Mouse (Mus musculus) forebrain, postnatal 0 days (tissue): ENCODE results near the gene Rasgef1b. TPM values are rescaled to one million over a fixed set of nuclear protein-coding genes. Genes with fewer than 3 reads are reported as not detected.

Source experiments
- ATAC-seq: fragments of 200-750 bp; cut with Nextera tagmentation; 2 replicates; pipeline ENCODE4 v1.8.0; 2017; ENCODE audit warnings: mild to moderate bottlenecking, moderate library complexity
- DNase-seq: peaks from one replicate; pipeline ENCODE4 v3.0.0-alpha.2; 2015
- H3K27ac ChIP-seq: fragments of 300-500 bp; sonication (generic); 2 replicates; pipeline ENCODE4 v1.5.1; 2014; ENCODE audit warnings: low read depth, mild to moderate bottlenecking, antibody characterized with exemption, low read length, moderate library complexity, mixed read lengths
- H3K27me3 ChIP-seq: fragments of 300-500 bp; sonication (generic); 2 replicates; pipeline ENCODE4 v1.6.1; 2014; ENCODE audit warnings: mild to moderate bottlenecking, low read length, mixed read lengths; ENCODE audit not compliant: insufficient read depth
- H3K36me3 ChIP-seq: fragments of 300-500 bp; sonication (generic); 2 replicates; pipeline ENCODE4 v1.6.1; 2014; ENCODE audit warnings: mild to moderate bottlenecking, moderate library complexity; ENCODE audit not compliant: insufficient read depth
- H3K4me1 ChIP-seq: fragments of 300-500 bp; sonication (generic); 2 replicates; pipeline ENCODE4 v1.6.1; 2014; ENCODE audit warnings: antibody characterized with exemption; ENCODE audit not compliant: insufficient read depth
- H3K4me2 ChIP-seq: fragments of 300-500 bp; sonication (generic); 2 replicates; pipeline ENCODE4 v1.6.1; 2014; ENCODE audit warnings: low read depth, mild to moderate bottlenecking, moderate library complexity
- H3K4me3 ChIP-seq: fragments of 300-500 bp; sonication (generic); 2 replicates; pipeline ENCODE4 v1.5.1; 2014; ENCODE audit warnings: low read depth, low read length, mixed read lengths
- H3K9ac ChIP-seq: fragments of 300-500 bp; sonication (generic); 2 replicates; pipeline ENCODE4 v1.6.1; 2014; ENCODE audit warnings: mild to moderate bottlenecking
- H3K9me3 ChIP-seq: fragments of 300-500 bp; sonication (generic); 2 replicates; pipeline ENCODE4 v1.6.1; 2016; ENCODE audit warnings: low read length
- CTCF ChIP-seq: sonication (generic); IDR thresholded peaks from 2 replicates; pipeline ENCODE4 v1.5.1; 2016; ENCODE audit warnings: antibody characterized with exemption, control low read depth, low read depth
- WGBS: fragments of 180-500 bp; shearing (Covaris S2); extraction: QIAGEN DNeasy Blood & Tissue Kit; methylation state at CpG from one replicate; pipeline ENCODE4 v1.1.7; 2014; 5-methylcytosine and 5-hydroxymethylcytosine counted together
- polyA plus RNA-seq: library from polyadenylated mRNA; unstranded; fragments of >200 nt; fragmentation: Nextera tagmentation; extraction: Ambion mirVana; gene quantifications from 2 replicates; pipeline ENCODE4 v1.2.1, GENCODE M21; 2015
- total RNA-seq: library from RNA; depleted of rRNA; stranded (reverse); fragments of >200 nt; gene quantifications from 2 replicates; pipeline ENCODE4 v1.2.3, GENCODE M21; 2014; rRNA removed

The Rasgef1b gene
- total RNA-seq (43.6 and 49.6 TPM in 2 replicates), polyA plus RNA-seq (32.3 and 51.0 TPM in 2 replicates)

DNA sequence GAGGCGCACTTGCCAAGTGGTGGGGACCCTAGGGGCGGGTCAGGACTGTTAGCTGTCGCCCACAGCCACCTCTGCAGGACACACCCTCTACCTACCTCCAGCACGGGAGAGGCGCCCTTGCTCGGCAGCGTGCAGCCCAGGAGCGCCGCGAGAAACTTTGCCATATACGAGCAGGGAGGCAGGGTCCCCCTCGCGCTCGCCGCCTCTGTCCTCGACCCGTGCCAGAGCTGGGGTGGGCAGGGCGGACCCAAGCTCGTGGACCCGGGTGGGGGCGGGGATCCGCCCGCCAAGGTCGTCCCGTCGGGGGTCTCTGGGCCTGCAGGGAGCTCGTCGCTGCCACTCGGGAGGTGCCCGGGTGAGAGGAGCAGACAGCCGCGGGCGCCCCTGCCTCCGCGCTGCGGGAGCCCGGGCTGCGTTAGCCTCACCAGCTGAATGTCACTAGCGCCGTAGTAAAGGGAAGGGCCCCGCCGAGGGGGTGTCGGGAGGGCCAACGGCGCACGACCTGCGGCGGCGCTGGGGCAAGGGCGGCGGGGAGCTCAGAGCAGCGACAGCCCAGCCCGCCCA is at the start of gene Rasgef1b:
Rasgef1b (minus strand) TSS at position 417 of the 564 bp plus-strand sequence.
- DNase-seq: peak; percentile 88
- WGBS: under 1% methylated on average over 42 of the region's 53 CpGs
- Histone ChIP-seq H3K36me3 (no peaks in the 10 kb centered on the region), H3K27me3 (no peaks in the 10 kb centered on the region), H3K9ac (peak within 1 kb of the TSS; percentile 65), H3K27ac (peak within 1 kb of the TSS; percentile 75), H3K4me2 (peak within 1 kb of the TSS; percentile 94), H3K9me3 (no peaks in the 10 kb centered on the region), H3K4me3 (peak within 1 kb of the TSS; percentile 59), H3K4me1 (peaks cover 9% of the 10 kb centered on the region)
- peak; percentile 96 for ATAC-seq
- no peak; the same call in 1 of the 2 replicates for TF ChIP-seq CTCF

DNA sequence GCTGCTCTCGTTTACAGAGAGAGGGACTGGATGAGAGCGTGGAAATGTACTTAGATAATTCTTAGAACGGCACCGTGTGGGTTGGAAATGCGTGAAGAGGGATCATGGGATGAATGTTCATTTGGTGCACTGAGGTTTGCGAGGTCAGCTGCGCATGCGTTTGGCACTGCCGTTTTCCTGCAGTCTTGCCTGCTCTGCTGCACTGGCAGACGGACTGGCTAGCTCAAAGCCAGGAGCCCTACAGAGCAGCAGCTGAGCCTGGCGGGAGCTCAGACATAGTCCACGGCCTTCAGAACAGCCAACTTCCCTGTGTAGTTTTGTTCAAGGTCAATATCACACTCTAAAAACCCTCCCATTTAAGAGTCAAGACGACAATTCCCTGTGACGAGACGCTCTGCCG is 46.5 kb upstream of the Rasgef1b start:
- TF ChIP-seq CTCF: no peak
- ATAC-seq: no peak
- WGBS: 75% methylated on average over 16 of the region's 16 CpGs

DNA sequence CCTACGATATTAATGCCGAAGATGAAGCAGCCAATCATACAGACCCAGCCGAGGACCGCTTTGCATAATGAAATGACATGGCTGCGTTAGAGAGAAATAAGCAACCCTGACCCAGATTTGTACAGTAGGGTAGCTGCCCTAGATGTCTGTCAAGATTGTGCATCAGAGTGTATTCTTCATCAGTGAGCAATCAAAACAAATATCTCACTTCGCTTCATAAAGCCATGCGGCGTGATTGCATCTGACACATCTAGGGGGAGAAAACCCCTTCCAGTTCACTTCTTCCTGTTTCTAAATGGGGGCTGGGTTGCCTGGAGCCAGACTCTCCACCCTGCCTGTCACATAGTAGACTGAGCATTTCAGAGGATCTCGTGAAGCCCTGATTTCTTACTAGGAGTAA is 44.4 kb upstream of the Rasgef1b start:
- WGBS: 56% methylated on average over 9 of the region's 9 CpGs
- Histone ChIP-seq H3K4me3 (no peak overlapping the region), H3K27ac (no peak overlapping the region), H3K27me3 (no peaks in the 10 kb centered on the region), H3K9ac (no peak overlapping the region), H3K9me3 (no peaks in the 10 kb centered on the region), H3K4me1 (no peaks in the 10 kb centered on the region), H3K36me3 (no peaks in the 10 kb centered on the region), H3K4me2 (no peak overlapping the region)
- DNase-seq (peak; percentile 27), ATAC-seq (peak; percentile 59)
- 0 out of 2 replicates have a peak, but pooled peaks have one; percentile 5 for TF ChIP-seq CTCF

More for the DNA sequence above, 46.5 kb upstream of the Rasgef1b start:
- Histone ChIP-seq H3K9ac (no peak overlapping the region), H3K4me2 (no peak overlapping the region), H3K36me3 (no peaks in the 10 kb centered on the region), H3K27me3 (no peaks in the 10 kb centered on the region), H3K27ac (no peak overlapping the region), H3K9me3 (no peaks in the 10 kb centered on the region), H3K4me1 (no peaks in the 10 kb centered on the region), H3K4me3 (no peak overlapping the region)
- DNase-seq: no peak

DNA sequence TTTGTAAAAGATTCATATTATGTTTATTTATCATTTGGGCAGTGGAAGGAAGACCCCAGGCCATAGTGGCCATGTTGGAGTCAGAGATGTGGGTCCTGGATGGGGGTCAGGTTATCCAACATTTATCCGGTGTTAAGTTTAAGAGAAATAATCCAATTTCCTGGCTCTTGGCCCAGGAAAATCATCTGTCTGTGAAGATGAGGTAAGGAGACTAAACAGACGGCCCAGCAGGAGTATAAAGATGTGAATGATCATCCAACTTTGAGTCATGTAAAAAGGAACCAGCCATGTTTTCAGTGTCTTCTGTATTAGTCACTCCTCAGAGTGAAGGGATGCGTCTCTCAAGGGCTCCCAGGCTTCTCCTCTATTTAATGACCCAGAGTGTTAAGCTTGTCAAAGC is 35.4 kb upstream of the Rasgef1b start:
- H3K9ac ChIP-seq: no peak overlapping the region
- no peak for DNase-seq
- no peak overlapping the region for H3K27ac ChIP-seq
- no peaks in the 10 kb centered on the region for H3K4me1 ChIP-seq
- H3K4me2 ChIP-seq: no peak overlapping the region
- no peak overlapping the region for H3K4me3 ChIP-seq
- WGBS: 66% methylated on average over 3 of the region's 3 CpGs
- no peaks in the 10 kb centered on the region for H3K27me3 ChIP-seq
- no peaks in the 10 kb centered on the region for H3K36me3 ChIP-seq
- no peak for ATAC-seq
- H3K9me3 ChIP-seq: no peaks in the 10 kb centered on the region
- no peak for TF ChIP-seq CTCF

DNA sequence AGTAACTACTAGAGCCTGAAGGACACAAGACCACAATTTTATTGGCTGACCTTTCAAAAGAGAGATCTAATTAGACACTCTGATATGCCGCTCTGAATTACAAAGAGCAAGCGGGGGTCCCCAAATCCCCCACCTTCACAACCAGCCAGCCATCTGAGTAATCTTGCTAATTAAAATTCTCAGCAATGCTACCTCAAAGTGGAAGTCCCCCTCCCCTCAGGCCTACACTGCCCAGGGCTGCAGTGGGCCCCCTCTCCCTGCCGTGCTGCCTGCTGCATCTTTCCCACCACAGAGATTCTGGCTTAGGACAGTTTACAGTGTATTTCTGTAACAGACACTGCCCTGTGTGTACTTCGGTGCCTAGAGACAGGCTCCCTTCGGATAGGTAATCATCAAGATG is 30.0 kb upstream of the Rasgef1b start:
- Histone ChIP-seq H3K4me1 (no peaks in the 10 kb centered on the region), H3K36me3 (no peaks in the 10 kb centered on the region), H3K4me3 (no peak overlapping the region), H3K27me3 (no peaks in the 10 kb centered on the region), H3K9me3 (no peaks in the 10 kb centered on the region), H3K27ac (no peak overlapping the region), H3K9ac (no peak overlapping the region), H3K4me2 (no peak overlapping the region)
- WGBS: 17% methylated on average over 5 of the region's 5 CpGs
- no peak for TF ChIP-seq CTCF
- ATAC-seq (no peak), DNase-seq (no peak)

DNA sequence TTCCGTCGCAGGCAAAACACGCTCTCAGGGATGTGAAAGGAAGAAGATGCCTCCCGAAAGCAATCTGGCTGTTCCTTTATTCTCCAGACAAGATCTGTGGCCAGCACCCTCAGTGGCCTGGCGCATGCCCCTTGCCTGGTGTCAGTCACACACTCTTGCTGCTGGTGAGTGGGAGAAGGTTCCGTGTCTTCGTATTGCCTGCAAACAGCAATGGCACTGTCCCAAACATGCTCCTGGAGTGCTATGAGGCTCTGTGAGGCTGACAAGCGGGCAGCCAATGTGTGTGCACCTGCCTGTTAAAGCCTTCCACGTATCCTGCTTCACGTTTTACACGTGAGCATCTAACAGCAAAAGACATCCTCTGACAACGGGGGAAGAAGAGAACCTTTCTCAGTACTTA is 25.0 kb upstream of the Rasgef1b start:
- WGBS: 61% methylated on average over 12 of the region's 12 CpGs
- H3K27me3 ChIP-seq: no peaks in the 10 kb centered on the region
- H3K36me3 ChIP-seq: no peaks in the 10 kb centered on the region
- H3K9me3 ChIP-seq: no peaks in the 10 kb centered on the region
- DNase-seq (peak; percentile 35), ATAC-seq (peak; percentile 56)
- no peak for TF ChIP-seq CTCF
- H3K4me3 ChIP-seq: peak overlapping the region; percentile 16; the same call in 1 of the 2 replicates
- peaks cover 8% of the 10 kb centered on the region; the same call in 1 of the 2 replicates for H3K4me1 ChIP-seq
- peak overlapping the region; percentile 36 for H3K4me2 ChIP-seq
- no peak overlapping the region for H3K9ac ChIP-seq
- H3K27ac ChIP-seq: peak overlapping the region; percentile 31; the same call in 1 of the 2 replicates

DNA sequence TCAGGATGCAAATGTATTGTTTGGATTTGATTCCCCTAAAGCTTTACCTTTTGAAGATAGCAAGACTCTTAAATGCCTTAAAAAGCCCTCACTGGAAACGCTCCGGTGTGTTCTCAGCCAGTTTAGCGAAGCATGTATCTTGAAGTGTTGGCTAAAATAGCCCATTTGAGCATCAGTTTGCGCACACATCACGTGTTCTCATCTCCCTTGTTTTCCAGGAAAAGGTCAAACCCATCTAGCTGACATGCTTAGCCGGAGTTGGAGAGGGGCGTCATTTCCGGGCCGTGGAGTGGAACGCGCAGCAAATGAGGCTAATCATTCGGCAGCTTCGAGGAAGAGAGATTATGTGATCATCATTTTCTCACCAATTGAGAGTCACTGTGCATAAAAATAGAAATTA is 24.5 kb upstream of the Rasgef1b start:
- H3K4me1 ChIP-seq: peaks cover 8% of the 10 kb centered on the region; the same call in 1 of the 2 replicates
- H3K4me3 ChIP-seq: peak overlapping the region; percentile 16
- H3K27me3 ChIP-seq: no peaks in the 10 kb centered on the region
- peak overlapping the region; percentile 31; the same call in 1 of the 2 replicates for H3K27ac ChIP-seq
- peak; percentile 75 for ATAC-seq
- H3K9me3 ChIP-seq: no peaks in the 10 kb centered on the region
- H3K4me2 ChIP-seq: peak overlapping the region; percentile 36
- H3K9ac ChIP-seq: peak overlapping the region; percentile 14; the same call in 1 of the 2 replicates
- no peak for TF ChIP-seq CTCF
- no peaks in the 10 kb centered on the region for H3K36me3 ChIP-seq
- WGBS: 44% methylated on average over 13 of the region's 13 CpGs
- peak; percentile 70 for DNase-seq
